Mouse (Mus musculus) lung, postnatal 25 days (tissue): ENCODE measurements around the gene Stc2.

Source experiments
- DNase-seq: peaks from one replicate; pipeline ENCODE4 v3.0.0; 2022; ENCODE audit warnings: low spot score

Stc2 gene

GRCm38 (mm10) chr11:31369648-31370286 is at the start of gene Stc2:
TSS of gene Stc2 (minus strand) at chr11:31370074.
- DNase-seq, result peak; percentile 33

GRCm38 (mm10) chr11:31417071-31417470 is 47.2 kb upstream of the Stc2 start:
- no peak for DNase-seq

- DNase-seq, result no peak
Measured at GRCm38 (mm10) chr11:31412376-31412775, 42.5 kb upstream of the Stc2 start.

DNA sequence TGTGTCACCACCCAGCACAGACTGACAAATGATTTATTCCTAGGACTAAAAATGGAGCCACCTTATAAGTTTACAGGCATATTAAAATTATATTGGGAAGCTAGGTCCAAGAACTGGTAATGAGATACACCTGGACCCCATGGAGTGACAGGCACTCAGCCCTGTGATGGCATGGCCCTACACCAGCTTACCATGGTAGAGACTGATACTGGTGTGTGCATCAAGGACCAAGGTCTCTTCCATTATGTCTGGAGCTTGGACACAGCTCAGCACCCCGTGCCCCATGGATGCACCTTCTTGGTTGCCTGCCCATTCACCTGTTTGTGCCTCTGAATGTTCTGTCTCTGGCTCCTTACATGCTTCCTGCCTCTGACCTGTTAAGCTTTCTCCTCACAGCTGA is 36.9 kb upstream of the Stc2 start:
- no peak for DNase-seq

- DNase-seq, result no peak
Measured at GRCm38 (mm10) chr11:31403080-31403479, 33.2 kb upstream of the Stc2 start.

GRCm38 (mm10) chr11:31398604-31399003 is 28.7 kb upstream of the Stc2 start:
- DNase-seq, result no peak

DNA sequence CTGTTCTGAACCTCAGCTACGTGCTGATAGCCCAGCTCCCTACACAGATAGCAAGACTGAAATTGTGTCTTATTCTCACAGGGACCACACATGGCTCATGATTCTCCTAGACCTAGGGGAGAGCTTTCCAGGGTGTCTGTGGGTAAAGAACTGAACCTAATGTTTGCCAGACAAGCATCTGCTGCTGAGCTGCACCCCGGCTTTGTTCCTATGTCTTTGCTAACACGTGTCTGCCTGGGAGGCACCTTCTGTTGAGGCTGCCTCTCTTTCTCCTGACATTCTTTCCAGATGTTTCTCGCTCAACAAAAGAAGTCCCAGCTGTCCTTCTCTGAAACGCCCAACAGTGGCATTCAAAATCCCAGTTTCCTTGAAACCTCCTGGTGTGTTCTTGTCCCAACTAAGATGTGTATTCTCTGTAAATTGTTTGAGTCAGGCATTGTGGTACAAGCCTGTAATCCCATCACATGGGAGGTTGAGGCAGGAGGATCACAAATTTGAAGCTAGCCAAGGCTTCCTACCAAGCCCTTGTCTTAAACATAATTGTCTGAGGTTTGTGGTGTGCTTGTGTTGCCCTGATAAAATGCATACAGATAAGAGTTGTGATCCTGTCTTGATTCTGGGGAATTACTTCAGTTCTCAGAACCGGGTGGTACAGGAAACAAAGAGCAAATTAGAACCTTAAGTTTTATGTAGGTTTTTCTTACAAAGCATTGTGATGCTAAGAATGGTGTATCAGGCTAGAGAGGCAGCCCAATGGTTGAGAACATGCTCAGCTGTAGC is 27.0 kb upstream of the Stc2 start:
- no peak for DNase-seq

DNA sequence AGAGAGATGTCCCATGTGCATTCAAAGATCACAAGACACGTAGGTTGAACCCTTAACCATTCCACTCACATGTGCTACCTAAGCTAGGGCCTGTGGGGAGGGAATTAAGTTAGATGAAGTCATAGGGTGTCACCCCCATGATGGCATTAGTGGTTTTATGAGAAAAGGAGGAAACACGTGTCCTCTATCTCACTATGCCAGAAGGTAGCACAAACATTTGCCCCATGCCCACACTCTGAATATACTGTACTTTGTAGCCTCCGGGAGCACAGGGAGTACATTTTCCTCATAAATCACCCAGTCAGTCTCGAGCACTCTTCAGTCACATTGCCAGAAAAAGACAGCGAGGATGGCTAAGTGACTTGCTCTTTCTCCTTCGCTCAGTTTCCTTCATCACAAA is 24.2 kb upstream of the Stc2 start:
- no peak for DNase-seq

- no peak for DNase-seq
Measured at GRCm38 (mm10) chr11:31392340-31392739, 22.5 kb upstream of the Stc2 start.

GRCm38 (mm10) chr11:31388890-31389289 is 19.0 kb upstream of the Stc2 start:
- no peak for DNase-seq

DNA sequence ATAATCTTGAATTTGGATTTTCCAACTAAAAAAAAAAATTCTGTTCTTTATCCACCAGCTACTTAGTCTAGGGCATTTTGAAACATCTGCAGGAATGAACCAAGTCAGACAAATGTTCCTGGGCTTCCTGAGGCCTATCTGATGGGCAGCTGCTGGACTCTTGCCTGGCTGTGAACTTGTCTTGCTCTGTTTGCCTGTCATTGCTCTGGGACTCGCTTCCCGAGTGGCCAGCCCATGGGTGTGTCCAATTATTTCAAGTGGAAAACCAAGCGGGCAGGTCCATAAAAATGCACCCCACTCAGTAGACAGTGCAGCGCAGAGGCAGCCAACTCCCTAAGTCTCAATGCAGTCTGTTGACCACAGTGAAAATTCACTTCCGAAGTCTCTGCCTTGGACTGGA is 17.7 kb upstream of the Stc2 start:
- DNase-seq, result no peak

DNA sequence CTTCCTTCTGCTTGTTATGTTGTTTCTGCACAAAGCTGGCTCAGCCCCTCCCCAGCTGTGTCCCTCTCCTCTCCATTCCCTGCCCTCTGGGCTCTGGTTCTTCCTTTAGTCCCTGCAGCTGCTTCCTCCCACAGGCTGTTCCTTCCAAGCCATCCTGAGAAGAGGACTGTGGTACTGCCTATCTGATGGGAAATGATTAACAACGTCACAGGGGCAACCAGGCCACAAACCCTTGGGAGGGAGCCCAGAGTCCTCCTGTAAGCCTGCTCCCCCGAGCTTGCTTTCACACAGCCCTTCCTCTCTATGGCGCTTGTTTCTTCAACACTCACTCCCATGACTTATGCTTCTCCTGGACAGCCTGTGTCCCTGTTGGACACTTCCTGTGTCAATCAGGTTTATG is 16.7 kb upstream of the Stc2 start:
- no peak for DNase-seq

GRCm38 (mm10) chr11:31383968-31384367 is 14.1 kb upstream of the Stc2 start:
- no peak for DNase-seq

- DNase-seq, result no peak
Measured at GRCm38 (mm10) chr11:31382145-31382544, 12.3 kb upstream of the Stc2 start.

GRCm38 (mm10) chr11:31373438-31373837 is 3.6 kb upstream of the Stc2 start:
- DNase-seq, result peak; percentile 47

DNA sequence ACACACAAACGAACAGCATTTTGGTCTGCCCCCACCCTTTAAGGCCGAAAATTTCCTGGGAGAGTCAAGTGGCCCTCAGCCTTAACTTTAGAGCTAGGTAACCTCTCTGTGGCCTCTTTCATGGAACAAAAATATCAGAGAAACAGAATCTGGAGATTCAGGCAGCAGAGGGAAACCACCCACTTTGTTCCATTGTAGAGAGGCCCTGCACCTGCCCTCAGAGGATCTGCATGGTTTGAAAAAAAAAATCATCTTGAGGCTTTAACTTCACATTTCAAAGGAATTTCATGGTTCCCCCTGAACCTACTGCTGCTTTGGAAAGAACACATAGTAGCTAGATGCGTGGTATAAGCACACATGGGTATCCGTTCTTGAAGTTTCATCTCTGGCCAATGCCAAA is 2.3 kb upstream of the Stc2 start:
- no peak for DNase-seq

DNA sequence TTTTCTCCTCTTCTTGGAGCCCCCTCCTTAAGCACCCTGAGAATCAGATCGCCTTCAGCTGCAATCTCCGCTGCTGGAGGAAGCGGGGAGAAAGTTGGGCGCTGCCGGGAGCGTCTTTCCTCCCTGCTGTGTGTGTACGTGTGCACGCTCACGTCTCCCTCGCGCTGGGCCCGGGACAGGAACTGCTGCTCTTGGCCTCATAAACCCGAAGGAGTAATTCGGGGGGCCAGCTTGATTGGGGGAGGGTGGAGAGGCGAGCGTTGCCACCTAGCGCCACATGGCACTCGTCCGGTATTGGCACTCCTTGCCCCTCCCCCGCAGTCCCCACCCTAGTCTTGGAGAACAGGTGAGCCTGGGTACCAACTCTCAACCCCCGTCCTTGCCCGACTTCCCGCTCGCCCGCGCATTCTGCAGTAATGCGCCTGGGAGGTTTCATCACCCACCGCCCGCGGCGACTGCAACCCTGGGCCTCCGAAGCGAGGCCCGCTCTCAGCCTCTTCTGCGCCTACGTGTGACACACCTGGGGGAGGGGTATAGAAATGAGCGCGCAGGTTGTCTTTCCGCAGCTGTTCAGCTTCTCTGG is 1.5 kb upstream of the Stc2 start:
- no peak for DNase-seq

DNA sequence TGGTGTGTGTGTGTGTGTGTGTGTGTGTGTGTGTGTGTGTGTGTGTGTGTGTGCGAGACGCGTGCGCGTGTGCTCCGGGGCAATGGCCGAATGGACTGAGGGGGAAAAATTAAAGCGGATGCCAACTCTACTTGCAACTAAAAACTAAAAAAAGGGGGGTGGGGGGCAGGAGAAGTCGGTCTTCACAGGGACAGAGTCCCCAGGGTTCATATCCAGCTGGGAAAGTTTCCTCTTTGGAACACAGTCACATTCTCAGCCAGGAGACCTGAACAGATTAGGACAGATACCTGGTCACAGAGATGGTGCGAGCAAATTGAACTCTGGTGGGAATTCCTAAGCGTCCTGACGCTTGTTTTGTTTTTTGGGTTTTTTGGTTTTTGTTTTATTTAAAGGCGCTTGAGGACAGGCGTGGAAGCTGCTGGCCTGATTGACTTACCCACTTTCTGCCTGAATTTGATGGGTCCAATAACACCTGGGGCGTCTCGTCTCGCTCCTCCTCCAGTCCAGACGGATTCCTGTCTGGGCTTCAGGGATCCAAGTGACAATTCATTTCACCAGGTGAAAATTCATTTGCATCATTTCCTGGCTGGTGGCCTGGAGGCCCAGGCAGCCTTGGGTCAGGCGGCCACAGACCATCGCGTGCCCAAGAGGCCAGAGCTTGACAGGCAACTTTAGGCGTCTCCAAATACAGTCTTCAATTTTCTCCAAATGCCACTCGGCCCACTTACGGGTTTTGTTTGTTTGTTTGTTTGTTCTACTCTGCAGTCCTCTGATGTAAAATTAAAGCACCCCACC is 759 bp upstream of the Stc2 start:
- no peak for DNase-seq

- peak; percentile 28 for DNase-seq
Measured at GRCm38 (mm10) chr11:31368965-31369647, 768 bp downstream of the Stc2 start.

DNA sequence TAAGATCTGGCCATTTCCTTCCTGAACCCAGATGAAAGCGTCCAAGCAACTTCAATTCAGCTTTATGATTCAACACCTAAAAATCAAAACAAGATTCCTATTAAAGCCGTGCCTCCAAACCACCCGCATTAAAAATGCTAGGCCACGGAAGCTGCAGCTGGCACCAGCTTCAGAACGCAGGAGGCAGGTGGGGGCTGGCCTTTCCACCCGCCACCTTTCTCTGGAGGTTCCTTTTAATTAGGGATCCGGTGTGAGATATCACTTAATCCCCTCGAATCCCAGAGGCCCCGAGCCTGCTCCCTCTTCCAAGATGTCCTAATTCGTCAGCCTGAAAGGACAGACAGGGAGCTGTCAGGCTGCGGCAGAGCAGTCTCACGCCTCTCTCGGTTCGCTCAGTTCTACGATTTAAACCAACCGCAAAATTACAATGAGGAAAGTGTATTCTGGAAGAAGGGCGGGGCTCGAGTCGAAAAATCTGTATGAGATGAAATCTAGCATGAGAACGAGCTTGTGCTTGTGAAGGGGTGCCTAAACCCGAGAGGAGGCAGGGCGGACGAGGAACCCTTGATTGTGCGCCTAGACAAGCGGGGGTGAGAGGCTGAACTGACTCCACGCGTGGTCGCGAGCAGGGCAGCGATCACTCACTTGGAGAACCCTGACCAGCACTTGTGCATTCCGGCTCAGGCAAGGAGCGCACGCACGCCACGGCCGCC is 1.5 kb downstream of the Stc2 start:
- no peak for DNase-seq

DNA sequence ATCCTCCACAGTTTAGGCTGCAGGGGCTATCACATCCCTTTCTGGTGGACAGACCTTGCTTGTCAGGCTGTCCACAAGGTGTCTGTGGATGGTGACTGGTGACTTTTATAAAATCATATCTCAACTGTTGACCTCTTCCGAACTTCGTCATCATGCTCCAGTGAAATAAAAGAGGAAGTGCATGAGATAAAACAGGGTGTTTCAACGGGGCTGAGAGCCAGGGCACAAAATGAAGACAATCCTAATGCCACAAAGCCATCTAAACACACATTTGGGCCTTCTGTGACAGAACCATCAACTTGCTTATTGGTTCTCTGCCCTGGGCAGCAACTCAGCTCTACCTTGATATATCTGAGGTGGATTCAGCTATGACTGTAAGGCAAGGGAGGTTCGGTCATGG is 3.0 kb downstream of the Stc2 start:
- no peak for DNase-seq
